Mouse (Mus musculus): Measurements from ENCODE around the gene Cdx2. TPM values are rescaled to one million over a fixed set of nuclear protein-coding genes. Genes with fewer than 3 reads are reported as not detected.

The Cdx2 gene
- polyA plus RNA-seq, 1 experiment from 2014 or later: not detected

- Histone ChIP-seq H3K9ac (no peak overlapping the region), H3K4me1 (no peaks in the 10 kb centered on the region), H3K27me3 (replicated peaks) (0 out of 2 replicates have a peak, but pooled peaks cover 3% of the 10 kb centered on the region), H3K36me3 (replicated peaks) (no peaks in the 10 kb centered on the region), H3K4me2 (no peak overlapping the region), H3K27ac (no peak overlapping the region), H3K9me3 (no peaks in the 10 kb centered on the region), H3K4me3 (no peak overlapping the region)
- 54% methylated on average over 7 of the region's 7 CpGs for WGBS
- ATAC-seq (replicated peaks): no peak
Observed at GRCm38 (mm10) chr5:147332711-147333110, 25.6 kb upstream of the Cdx2 start.

GRCm38 (mm10) chr5:147331547-147331946 is 24.5 kb upstream of the Cdx2 start:
- no peak overlapping the region for H3K4me3 ChIP-seq
- H3K9me3 ChIP-seq: no peaks in the 10 kb centered on the region
- H3K4me1 ChIP-seq: no peaks in the 10 kb centered on the region
- no peak overlapping the region for H3K9ac ChIP-seq
- H3K27ac ChIP-seq: no peak overlapping the region
- WGBS: 46% methylated on average over 2 of the region's 2 CpGs
- 0 out of 2 replicates have a peak, but pooled peaks cover 3% of the 10 kb centered on the region for H3K27me3 ChIP-seq (replicated peaks)
- no peak overlapping the region for H3K4me2 ChIP-seq
- H3K36me3 ChIP-seq (replicated peaks): no peaks in the 10 kb centered on the region
- no peak for ATAC-seq (replicated peaks)

GRCm38 (mm10) chr5:147329946-147330345 is 22.9 kb upstream of the Cdx2 start:
- Histone ChIP-seq H3K27ac (no peak overlapping the region), H3K36me3 (replicated peaks) (no peaks in the 10 kb centered on the region), H3K4me3 (no peak overlapping the region), H3K9ac (no peak overlapping the region), H3K27me3 (replicated peaks) (0 out of 2 replicates have a peak, but pooled peaks cover 3% of the 10 kb centered on the region), H3K9me3 (no peaks in the 10 kb centered on the region), H3K4me2 (no peak overlapping the region), H3K4me1 (no peaks in the 10 kb centered on the region)
- 86% methylated on average over 11 of the region's 11 CpGs for WGBS
- no peak for ATAC-seq (replicated peaks)

- ATAC-seq (replicated peaks): no peak
- H3K9ac ChIP-seq: no peak overlapping the region
- 88% methylated on average over 5 of the region's 5 CpGs for WGBS
Observed at GRCm38 (mm10) chr5:147327636-147328035, 20.6 kb upstream of the Cdx2 start.

GRCm38 (mm10) chr5:147325931-147326330 is 18.9 kb upstream of the Cdx2 start:
- no peak overlapping the region for H3K27ac ChIP-seq
- no peak overlapping the region for H3K4me2 ChIP-seq
- no peaks in the 10 kb centered on the region for H3K4me1 ChIP-seq
- H3K9ac ChIP-seq: no peak overlapping the region
- no peak overlapping the region for H3K4me3 ChIP-seq
- 75% methylated on average over 11 of the region's 11 CpGs for WGBS
- peaks cover 25% of the 10 kb centered on the region for H3K27me3 ChIP-seq (replicated peaks)
- H3K36me3 ChIP-seq (replicated peaks): no peaks in the 10 kb centered on the region
- ATAC-seq (replicated peaks): no peak
- H3K9me3 ChIP-seq: no peaks in the 10 kb centered on the region

More at GRCm38 (mm10) chr5:147327636-147328035, 20.6 kb upstream of the Cdx2 start:
- Histone ChIP-seq H3K9me3 (no peaks in the 10 kb centered on the region), H3K4me1 (no peaks in the 10 kb centered on the region), H3K27ac (no peak overlapping the region), H3K4me3 (no peak overlapping the region), H3K27me3 (replicated peaks) (peaks cover 11% of the 10 kb centered on the region), H3K36me3 (replicated peaks) (no peaks in the 10 kb centered on the region), H3K4me2 (no peak overlapping the region)

- Histone ChIP-seq H3K4me2 (no peak overlapping the region), H3K9me3 (no peaks in the 10 kb centered on the region), H3K27me3 (replicated peaks) (peaks cover 39% of the 10 kb centered on the region), H3K36me3 (replicated peaks) (no peaks in the 10 kb centered on the region), H3K27ac (no peak overlapping the region), H3K4me1 (no peaks in the 10 kb centered on the region), H3K4me3 (no peak overlapping the region), H3K9ac (no peak overlapping the region)
- no peak for ATAC-seq (replicated peaks)
- 20% methylated on average over 17 of the region's 17 CpGs for WGBS
Observed at GRCm38 (mm10) chr5:147323237-147323917, 16.3 kb upstream of the Cdx2 start.

- H3K9ac ChIP-seq: no peak within 1 kb of the TSS
- H3K27me3 ChIP-seq (replicated peaks): peaks cover 51% of the 10 kb centered on the region
- H3K36me3 ChIP-seq (replicated peaks): no peaks in the 10 kb centered on the region
- H3K9me3 ChIP-seq: no peaks in the 10 kb centered on the region
- H3K27ac ChIP-seq: no peak within 1 kb of the TSS
- H3K4me2 ChIP-seq: no peak within 1 kb of the TSS
- H3K4me1 ChIP-seq: no peaks in the 10 kb centered on the region
- H3K4me3 ChIP-seq: no peak within 1 kb of the TSS
- WGBS: 73% methylated on average over 8 of the region's 8 CpGs
- ATAC-seq (replicated peaks): no peak
Observed at GRCm38 (mm10) chr5:147322183-147322582, 15.1 kb upstream of the Cdx2 start, which contains the start of gene Urad. Gene Urad (minus strand): TSS chr5:147322440.

GRCm38 (mm10) chr5:147319653-147320052 is 12.6 kb upstream of the Cdx2 start:
- peak; percentile 55; the same call in 1 of the 2 replicates for ATAC-seq (replicated peaks)
- no peaks in the 10 kb centered on the region for H3K9me3 ChIP-seq

GRCm38 (mm10) chr5:147317991-147318390 is 10.9 kb upstream of the Cdx2 start:
- Histone ChIP-seq H3K27ac (no peak overlapping the region), H3K36me3 (replicated peaks) (no peaks in the 10 kb centered on the region), H3K9ac (no peak overlapping the region), H3K27me3 (replicated peaks) (peaks cover 89% of the 10 kb centered on the region), H3K4me1 (peaks cover 8% of the 10 kb centered on the region; the same call in 1 of the 2 replicates), H3K9me3 (no peaks in the 10 kb centered on the region), H3K4me2 (no peak overlapping the region), H3K4me3 (no peak overlapping the region)
- 23% methylated on average over 7 of the region's 7 CpGs for WGBS
- no peak for ATAC-seq (replicated peaks)

More at GRCm38 (mm10) chr5:147319653-147320052, 12.6 kb upstream of the Cdx2 start:
- Histone ChIP-seq H3K9ac (no peak overlapping the region), H3K36me3 (replicated peaks) (no peaks in the 10 kb centered on the region), H3K4me3 (no peak overlapping the region), H3K27me3 (replicated peaks) (peaks cover 76% of the 10 kb centered on the region), H3K4me2 (no peak overlapping the region), H3K4me1 (peaks cover 8% of the 10 kb centered on the region; the same call in 1 of the 2 replicates), H3K27ac (no peak overlapping the region)

GRCm38 (mm10) chr5:147317321-147317720 is 10.3 kb upstream of the Cdx2 start:
- 6% methylated on average over 7 of the region's 7 CpGs for WGBS
- Histone ChIP-seq H3K4me1 (peaks cover 8% of the 10 kb centered on the region; the same call in 1 of the 2 replicates), H3K4me3 (no peak overlapping the region), H3K27me3 (replicated peaks) (peaks cover 89% of the 10 kb centered on the region), H3K4me2 (no peak overlapping the region), H3K36me3 (replicated peaks) (no peaks in the 10 kb centered on the region), H3K9me3 (no peaks in the 10 kb centered on the region), H3K9ac (no peak overlapping the region), H3K27ac (no peak overlapping the region)
- no peak for ATAC-seq (replicated peaks)

GRCm38 (mm10) chr5:147315432-147316075 is 8.5 kb upstream of the Cdx2 start:
- no peak for ATAC-seq (replicated peaks)
- 0 out of 2 replicates have a peak overlapping the region, but pooled peaks have one; percentile 3 for H3K4me2 ChIP-seq

GRCm38 (mm10) chr5:147314646-147315431 is 7.8 kb upstream of the Cdx2 start:
- peaks cover 94% of the 10 kb centered on the region for H3K27me3 ChIP-seq (replicated peaks)
- no peak overlapping the region for H3K9ac ChIP-seq
- no peak overlapping the region for H3K4me3 ChIP-seq
- H3K27ac ChIP-seq: no peak overlapping the region
- WGBS: 1% methylated on average over 39 of the region's 39 CpGs
- ATAC-seq (replicated peaks): peak; percentile 17; the same call in 1 of the 2 replicates
- H3K36me3 ChIP-seq (replicated peaks): no peaks in the 10 kb centered on the region
- H3K4me2 ChIP-seq: peak overlapping the region; percentile 3; the same call in 1 of the 2 replicates
- no peaks in the 10 kb centered on the region for H3K9me3 ChIP-seq
- H3K4me1 ChIP-seq: peaks cover 8% of the 10 kb centered on the region; the same call in 1 of the 2 replicates

More at GRCm38 (mm10) chr5:147315432-147316075, 8.5 kb upstream of the Cdx2 start:
- H3K27me3 ChIP-seq (replicated peaks): peaks cover 93% of the 10 kb centered on the region
- H3K4me3 ChIP-seq: no peak overlapping the region
- peaks cover 8% of the 10 kb centered on the region; the same call in 1 of the 2 replicates for H3K4me1 ChIP-seq
- H3K36me3 ChIP-seq (replicated peaks): no peaks in the 10 kb centered on the region
- no peak overlapping the region for H3K27ac ChIP-seq
- no peak overlapping the region for H3K9ac ChIP-seq
- no peaks in the 10 kb centered on the region for H3K9me3 ChIP-seq
- 1% methylated on average over 25 of the region's 25 CpGs for WGBS
